Mouse (Mus musculus) layer of hippocampus, postnatal 14 days (tissue): ENCODE measurements at regions not wholly inside any gene's neighbourhood (a gene's known extent, or its start where the extent isn't known, plus 50 kb on each side); places are given as distances from the start of the nearest gene placed in this dataset.
A peak's percentile ranks its signal among the peaks of the same experiment; 100 is the strongest.

Experiments used
- DNase-seq, 2 experiments: peaks; one replicate each; pipeline ENCODE4 v3.0.0; 2021 to 2022; ENCODE audit warnings: low spot score in 2 of 2, mixed read lengths in 1 of 2

GRCm38 (mm10) chr15:69389575-69389974 is 2888.9 kb upstream of the Lrrc6 start:
- DNase-seq: no peak

- DNase-seq: peak; percentile 60 to 87
Measured at GRCm38 (mm10) chr15:69387466-69387865, 2886.8 kb upstream of the Lrrc6 start.

GRCm38 (mm10) chr15:69365440-69365839 is 2864.7 kb upstream of the Lrrc6 start:
- DNase-seq: no peak

GRCm38 (mm10) chr15:69350053-69350739 is 2849.5 kb upstream of the Lrrc6 start:
- DNase-seq: no peak

GRCm38 (mm10) chr15:69346065-69346464 is 2845.4 kb upstream of the Lrrc6 start:
- no peak for DNase-seq

- DNase-seq: peak in 1 of 2 experiments; percentile 8
Measured at GRCm38 (mm10) chr15:69342759-69343158, 2842.0 kb upstream of the Lrrc6 start.

GRCm38 (mm10) chr15:69336491-69336890 is 2835.8 kb upstream of the Lrrc6 start:
- no peak for DNase-seq

GRCm38 (mm10) chr15:69326537-69326936 is 2825.8 kb upstream of the Lrrc6 start:
- no peak for DNase-seq

- DNase-seq: no peak
Measured at GRCm38 (mm10) chr15:69303100-69303499, 2802.4 kb upstream of the Lrrc6 start.

GRCm38 (mm10) chr15:69291273-69291672 is 2790.6 kb upstream of the Lrrc6 start:
- DNase-seq: no peak

- DNase-seq: no peak
Measured at GRCm38 (mm10) chr15:69275546-69276255, 2775.0 kb upstream of the Lrrc6 start.

- DNase-seq: no peak
Measured at GRCm38 (mm10) chr15:69274225-69274766, 2773.6 kb upstream of the Lrrc6 start.

- no peak for DNase-seq
Measured at GRCm38 (mm10) chr15:69273518-69273917, 2772.8 kb upstream of the Lrrc6 start.

- DNase-seq: no peak
Measured at GRCm38 (mm10) chr15:69261940-69262339, 2761.2 kb upstream of the Lrrc6 start.

GRCm38 (mm10) chr15:69257161-69257778 is 2756.6 kb upstream of the Lrrc6 start:
- no peak for DNase-seq

GRCm38 (mm10) chr15:69253698-69254097 is 2753.0 kb upstream of the Lrrc6 start:
- no peak for DNase-seq

- no peak for DNase-seq
Measured at GRCm38 (mm10) chr15:69252095-69252494, 2751.4 kb upstream of the Lrrc6 start.

GRCm38 (mm10) chr15:69246190-69246966 is 2745.7 kb upstream of the Lrrc6 start:
- DNase-seq: peak; percentile 31 to 59

- DNase-seq: no peak
Measured at GRCm38 (mm10) chr15:69235271-69235670, 2734.6 kb upstream of the Lrrc6 start.

- peak in 1 of 2 experiments; percentile 11 for DNase-seq
Measured at GRCm38 (mm10) chr15:69224619-69225587, 2724.2 kb upstream of the Lrrc6 start.
